Mouse (Mus musculus): ENCODE measurements at regions not wholly inside any gene's neighbourhood (a gene's known extent, or its start where the extent isn't known, plus 50 kb on each side); places are given as distances from the start of the nearest gene placed in this dataset.
A peak's percentile ranks its signal among the peaks of the same experiment; 100 is the strongest.

GRCm38 (mm10) chr4:69195645-69196044 is 241.4 kb upstream of the Brinp1 start:
- TF ChIP-seq POLR2A (IDR thresholded peaks at IDR 0.05; ENCODE audit: insufficient read depth, low read length) (no peak), CTCF (IDR thresholded peaks at IDR 0.05; ENCODE audit: low read depth, low read length) (peak; percentile 70)

Data from ES-Bruce4 (cell line).